Mouse (Mus musculus): ENCODE results near the gene Daxx. TPM values are rescaled to one million over a fixed set of nuclear protein-coding genes. Genes with fewer than 3 reads are reported as not detected.

The Daxx gene
- polyA plus RNA-seq, 1 experiment, result 129 TPM

GRCm38 (mm10) chr17:33918293-33919203 is 9.3 kb downstream of the Daxx start:
- no peak for TF ChIP-seq CTCF (IDR thresholded peaks at IDR 0.05; ENCODE audit: borderline replicate concordance, control insufficient read depth, extremely low read depth, insufficient read depth, low read length, poor library complexity)
- TF ChIP-seq POLR2A (IDR thresholded peaks at IDR 0.05; ENCODE audit: control insufficient read depth, extremely low read depth, insufficient read depth, low read length, poor library complexity), result no peak
- peak overlapping the region; percentile 19 for H3K27ac ChIP-seq (ENCODE audit: control insufficient read depth, insufficient read depth, low read length)
- 83% methylated on average over 37 of the region's 37 CpGs for WGBS
- H3K4me1 ChIP-seq (replicated peaks; ENCODE audit: control insufficient read depth, insufficient read depth, low read length), result peaks cover 18% of the 10 kb centered on the region
- no peaks in the 10 kb centered on the region for H3K27me3 ChIP-seq (ENCODE audit: control insufficient read depth, insufficient read depth, low read length)
- peaks cover 5% of the 10 kb centered on the region; the same call in 1 of the 2 replicates for H3K36me3 ChIP-seq (ENCODE audit: control insufficient read depth, insufficient read depth, low read length)
- DNase-seq, result no peak
- H3K4me3 ChIP-seq (ENCODE audit: control insufficient read depth, insufficient read depth, low read length), result peak overlapping the region; percentile 92; the same call in 1 of the 2 replicates

DNA sequence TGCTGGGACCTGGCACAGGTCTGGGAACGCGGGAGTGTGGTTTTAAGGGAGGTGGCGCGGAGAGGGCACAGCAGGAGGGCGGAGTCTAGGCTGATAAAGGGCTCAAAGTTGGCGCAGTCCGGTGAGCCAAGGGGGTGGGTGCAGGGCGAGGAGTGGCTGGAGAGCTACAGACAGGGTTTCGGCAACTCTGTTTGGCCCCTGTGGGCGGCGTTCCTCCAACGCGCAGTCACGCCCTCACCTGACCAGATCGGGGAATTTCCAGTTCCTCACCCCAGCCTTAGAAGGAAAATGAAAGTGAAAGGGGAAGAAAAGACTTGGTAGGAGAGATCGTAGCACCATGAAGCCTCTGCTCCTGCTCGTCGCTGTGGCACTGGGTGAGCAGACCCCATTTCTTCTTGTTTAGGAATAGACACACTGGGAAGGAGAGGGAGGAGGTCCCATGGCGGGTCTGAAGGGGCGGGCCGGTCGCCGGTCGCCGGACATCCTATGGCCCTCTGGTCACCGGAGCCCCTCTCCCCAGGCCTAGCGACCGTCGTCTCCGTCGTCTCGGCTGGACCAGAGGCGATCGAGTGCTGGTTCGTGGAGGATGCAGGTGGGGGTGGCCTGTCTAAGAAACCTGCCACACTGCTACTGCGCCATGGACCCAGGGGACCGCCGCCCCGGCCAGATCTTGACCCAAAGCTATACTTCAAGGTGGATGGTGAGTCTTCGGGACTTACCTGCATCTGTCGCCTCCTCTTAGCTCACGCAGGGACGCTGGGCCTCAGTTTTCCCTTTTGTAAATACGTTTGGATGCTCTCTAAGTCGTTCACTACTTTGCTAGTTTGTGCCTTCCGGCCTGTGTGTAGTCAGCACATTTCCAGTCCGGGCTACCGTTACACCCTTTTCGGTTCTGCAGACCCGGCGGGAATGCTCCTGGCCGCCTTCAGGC is 10.4 kb downstream of the Daxx start:
- Histone ChIP-seq H3K36me3 (ENCODE audit: control insufficient read depth, insufficient read depth, low read length) (no peaks in the 10 kb centered on the region; the same call in 1 of the 2 replicates), H3K4me1 (replicated peaks; ENCODE audit: control insufficient read depth, insufficient read depth, low read length) (peaks cover 18% of the 10 kb centered on the region), H3K4me3 (ENCODE audit: control insufficient read depth, insufficient read depth, low read length) (peak overlapping the region; percentile 92), H3K27ac (ENCODE audit: control insufficient read depth, insufficient read depth, low read length) (peak overlapping the region; percentile 75), H3K27me3 (ENCODE audit: control insufficient read depth, insufficient read depth, low read length) (no peaks in the 10 kb centered on the region)
- TF ChIP-seq CTCF (IDR thresholded peaks at IDR 0.05; ENCODE audit: borderline replicate concordance, control insufficient read depth, extremely low read depth, insufficient read depth, low read length, poor library complexity) (no peak), POLR2A (IDR thresholded peaks at IDR 0.05; ENCODE audit: control insufficient read depth, extremely low read depth, insufficient read depth, low read length, poor library complexity) (no peak)
- under 1% methylated on average over 52 of the region's 52 CpGs for WGBS
- DNase-seq, result peak; percentile 74

GRCm38 (mm10) chr17:33920282-33921097 is 11.3 kb downstream of the Daxx start:
- Histone ChIP-seq H3K27me3 (ENCODE audit: control insufficient read depth, insufficient read depth, low read length) (no peaks in the 10 kb centered on the region), H3K4me1 (replicated peaks; ENCODE audit: control insufficient read depth, insufficient read depth, low read length) (peaks cover 13% of the 10 kb centered on the region), H3K36me3 (ENCODE audit: control insufficient read depth, insufficient read depth, low read length) (no peaks in the 10 kb centered on the region), H3K4me3 (ENCODE audit: control insufficient read depth, insufficient read depth, low read length) (peak overlapping the region; percentile 92), H3K27ac (ENCODE audit: control insufficient read depth, insufficient read depth, low read length) (peak overlapping the region; percentile 75)
- peak; percentile 90 for DNase-seq
- WGBS, result under 1% methylated on average over 36 of the region's 36 CpGs
- TF ChIP-seq CTCF (IDR thresholded peaks at IDR 0.05; ENCODE audit: borderline replicate concordance, control insufficient read depth, extremely low read depth, insufficient read depth, low read length, poor library complexity) (peak; percentile 93), POLR2A (IDR thresholded peaks at IDR 0.05; ENCODE audit: control insufficient read depth, extremely low read depth, insufficient read depth, low read length, poor library complexity) (no peak)

DNA sequence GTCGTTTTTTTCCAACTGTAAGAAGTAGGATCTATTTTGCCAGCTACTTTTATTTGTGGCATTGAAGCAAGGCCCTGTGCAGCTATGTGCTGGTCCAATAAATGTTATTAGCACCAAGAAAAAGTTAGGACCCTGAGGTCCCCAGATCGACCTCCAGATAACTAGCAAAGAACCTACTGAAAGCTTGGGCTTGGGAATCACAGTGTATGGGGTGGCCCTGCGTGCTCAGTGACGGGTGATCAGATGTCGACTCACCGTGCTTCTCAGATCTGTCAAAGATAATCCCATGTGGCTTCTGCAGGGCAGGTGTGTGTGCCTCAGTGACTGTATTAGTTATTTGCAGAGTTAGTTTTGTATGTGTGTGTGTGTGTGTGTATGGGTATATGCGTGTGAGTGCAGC is 12.1 kb downstream of the Daxx start:
- peaks cover 13% of the 10 kb centered on the region for H3K4me1 ChIP-seq (replicated peaks; ENCODE audit: control insufficient read depth, insufficient read depth, low read length)
- H3K36me3 ChIP-seq (ENCODE audit: control insufficient read depth, insufficient read depth, low read length), result no peaks in the 10 kb centered on the region
- H3K4me3 ChIP-seq (ENCODE audit: control insufficient read depth, insufficient read depth, low read length), result no peak overlapping the region
- DNase-seq, result no peak
- H3K27ac ChIP-seq (ENCODE audit: control insufficient read depth, insufficient read depth, low read length), result no peak overlapping the region
- TF ChIP-seq POLR2A (IDR thresholded peaks at IDR 0.05; ENCODE audit: control insufficient read depth, extremely low read depth, insufficient read depth, low read length, poor library complexity) (no peak), CTCF (IDR thresholded peaks at IDR 0.05; ENCODE audit: borderline replicate concordance, control insufficient read depth, extremely low read depth, insufficient read depth, low read length, poor library complexity) (no peak)
- H3K27me3 ChIP-seq (ENCODE audit: control insufficient read depth, insufficient read depth, low read length), result no peaks in the 10 kb centered on the region
- 77% methylated on average over 7 of the region's 7 CpGs for WGBS

GRCm38 (mm10) chr17:33924577-33925283 is 15.5 kb downstream of the Daxx start:
- no peaks in the 10 kb centered on the region for H3K36me3 ChIP-seq (ENCODE audit: control insufficient read depth, insufficient read depth, low read length)
- H3K4me1 ChIP-seq (replicated peaks; ENCODE audit: control insufficient read depth, insufficient read depth, low read length), result peaks cover 8% of the 10 kb centered on the region
- H3K27me3 ChIP-seq (ENCODE audit: control insufficient read depth, insufficient read depth, low read length), result no peaks in the 10 kb centered on the region
- WGBS, result 95% methylated on average over 10 of the region's 10 CpGs
- no peak for TF ChIP-seq POLR2A (IDR thresholded peaks at IDR 0.05; ENCODE audit: control insufficient read depth, extremely low read depth, insufficient read depth, low read length, poor library complexity)
- TF ChIP-seq CTCF (IDR thresholded peaks at IDR 0.05; ENCODE audit: borderline replicate concordance, control insufficient read depth, extremely low read depth, insufficient read depth, low read length, poor library complexity), result no peak
- peak; percentile 50 for DNase-seq
- no peak overlapping the region for H3K4me3 ChIP-seq (ENCODE audit: control insufficient read depth, insufficient read depth, low read length)
- no peak overlapping the region for H3K27ac ChIP-seq (ENCODE audit: control insufficient read depth, insufficient read depth, low read length)

Measured in thymus, adult 2 months (tissue).